Mouse (Mus musculus) MEL (cell line): ENCODE results near the gene Utrn. TPM values are rescaled to one million over a fixed set of nuclear protein-coding genes. Genes with fewer than 3 reads are reported as not detected.

Experiments used
- DNase-seq: peaks from one replicate; pipeline ENCODE4 v3.0.0; 2011; ENCODE audit warnings: low read depth, low spot score
- H3K27ac ChIP-seq: 2 replicates; pipeline ENCODE4 v1.5.1; 2012; ENCODE audit warnings: low read depth, mild to moderate bottlenecking, control low read depth, low read length, moderate library complexity; ENCODE audit not compliant: control insufficient read depth
- H3K27me3 ChIP-seq, 2 experiments: fragments of 150-350 bp in 1 of 2; sonication (generic) in 1 of 2; 2 replicates each; pipeline ENCODE4 v1.6.1; 2012; ENCODE audit warnings: low read length in 2 of 2, mild to moderate bottlenecking in 2 of 2, improper control_type of control experiment in 1 of 2, moderate library complexity in 1 of 2; ENCODE audit not compliant: insufficient read depth in 2 of 2, control insufficient read depth in 1 of 2
- H3K36me3 ChIP-seq, 2 experiments: 2 replicates each; pipeline ENCODE4 v1.6.1; 2012 to 2014; ENCODE audit warnings: low read length in 2 of 2, improper control_type of control experiment in 1 of 2, inconsistent platforms in 1 of 2, mild to moderate bottlenecking in 1 of 2; ENCODE audit not compliant: insufficient read depth in 2 of 2, control insufficient read depth in 1 of 2
- H3K4me1 ChIP-seq, 2 experiments: fragments of 150-350 bp in 1 of 2; sonication (generic) in 1 of 2; 2 replicates each; pipeline ENCODE4 v1.6.1; 2012; ENCODE audit warnings: low read length in 2 of 2, improper control_type of control experiment in 1 of 2, mild to moderate bottlenecking in 1 of 2; ENCODE audit not compliant: insufficient read depth in 2 of 2, control insufficient read depth in 1 of 2
- H3K4me3 ChIP-seq, 2 experiments: fragments of 150-350 bp in 1 of 2; sonication (generic) in 1 of 2; 2 replicates each; pipeline ENCODE4 v1.5.1; 2012; ENCODE audit warnings: low read depth in 2 of 2, low read length in 2 of 2, mild to moderate bottlenecking in 2 of 2, moderate library complexity in 2 of 2, control low read depth in 1 of 2, improper control_type of control experiment in 1 of 2; ENCODE audit not compliant: control insufficient read depth in 1 of 2, insufficient read depth in 1 of 2
- H3K79me2 ChIP-seq: 2 replicates; pipeline ENCODE4 v1.6.1; 2012; ENCODE audit warnings: mild to moderate bottlenecking, low read length, moderate library complexity; ENCODE audit not compliant: control insufficient read depth, poor library complexity, insufficient read depth
- H3K9ac ChIP-seq: 2 replicates; pipeline ENCODE4 v1.6.1; 2012; ENCODE audit warnings: low read depth, mild to moderate bottlenecking, control low read depth, low read length, moderate library complexity; ENCODE audit not compliant: control insufficient read depth, poor library complexity, severe bottlenecking
- H3K9me3 ChIP-seq: fragments of 150-350 bp; sonication (generic); replicated peaks from 2 replicates; pipeline ENCODE4 v1.6.1; 2012; ENCODE audit warnings: mild to moderate bottlenecking, low read length, improper control_type of control experiment, moderate library complexity; ENCODE audit not compliant: insufficient read depth
- BHLHE40 ChIP-seq: IDR thresholded peaks from 2 replicates; pipeline ENCODE4 v1.6.1; 2012; ENCODE audit warnings: low read depth, mild to moderate bottlenecking, inconsistent platforms, low read length, improper control_type of control experiment, borderline replicate concordance
- CTCF ChIP-seq, 3 experiments: IDR thresholded peaks in 2 of 3; conservative IDR thresholded peaks in 1 of 3; 2 replicates each; pipeline ENCODE4 v1.5.1; 2011 to 2012; ENCODE audit warnings: low read length in 3 of 3, low read depth in 2 of 3, mild to moderate bottlenecking in 2 of 3, improper control_type of control experiment in 1 of 3, inconsistent platforms in 1 of 3, mixed read lengths in 1 of 3, moderate library complexity in 1 of 3; ENCODE audit not compliant: control insufficient read depth in 1 of 3, insufficient read depth in 1 of 3, poor library complexity in 1 of 3, severe bottlenecking in 1 of 3
- E2F4 ChIP-seq: IDR thresholded peaks from 2 replicates; pipeline ENCODE4 v1.6.1; 2011; ENCODE audit warnings: low read depth, low read length, improper control_type of control experiment, borderline replicate concordance
- ELF1 ChIP-seq: IDR thresholded peaks from 2 replicates; pipeline ENCODE4 v1.6.1; 2014; ENCODE audit warnings: low read depth, mild to moderate bottlenecking, inconsistent platforms, low read length, improper control_type of control experiment, moderate library complexity
- EP300 ChIP-seq, 2 experiments: IDR thresholded peaks; 2 replicates each; pipeline ENCODE4 v1.6.1; 2011; ENCODE audit warnings: improper control_type of control experiment in 2 of 2, low read length in 2 of 2, low read depth in 1 of 2, mild to moderate bottlenecking in 1 of 2
- ETS1 ChIP-seq: IDR thresholded peaks from 2 replicates; pipeline ENCODE4 v1.6.1; 2012; ENCODE audit warnings: low read depth, mild to moderate bottlenecking, inconsistent platforms, low read length, improper control_type of control experiment, moderate library complexity
- GABPA ChIP-seq: IDR thresholded peaks from 2 replicates; pipeline ENCODE4 v1.6.1; 2012; ENCODE audit warnings: low read depth, mild to moderate bottlenecking, inconsistent platforms, low read length, improper control_type of control experiment, moderate library complexity
- GATA1 ChIP-seq: IDR thresholded peaks from 2 replicates; pipeline ENCODE4 v1.6.1; 2011; ENCODE audit warnings: low read depth, low read length, improper control_type of control experiment
- HCFC1 ChIP-seq: IDR thresholded peaks from 2 replicates; pipeline ENCODE4 v1.6.1; 2012; ENCODE audit warnings: low read depth, mild to moderate bottlenecking, inconsistent platforms, low read length, improper control_type of control experiment, moderate library complexity
- MAFK ChIP-seq: IDR thresholded peaks from 2 replicates; pipeline ENCODE4 v1.6.1; 2011; ENCODE audit warnings: low read depth, mild to moderate bottlenecking, low read length, improper control_type of control experiment, borderline replicate concordance
- MAX ChIP-seq: IDR thresholded peaks from 2 replicates; pipeline ENCODE4 v1.6.1; 2011; ENCODE audit warnings: low read length, improper control_type of control experiment
- MAZ ChIP-seq: IDR thresholded peaks from 2 replicates; pipeline ENCODE4 v1.6.1; 2012; ENCODE audit warnings: low read depth, mild to moderate bottlenecking, inconsistent platforms, low read length, improper control_type of control experiment
- MEF2A ChIP-seq: IDR thresholded peaks from 2 replicates; pipeline ENCODE4 v1.6.1; 2014; ENCODE audit warnings: low read depth, mild to moderate bottlenecking, inconsistent platforms, low read length, improper control_type of control experiment; ENCODE audit not compliant: poor library complexity, insufficient replicate concordance, severe bottlenecking; ENCODE audit errors: extremely low read depth
- MXI1 ChIP-seq: IDR thresholded peaks from 2 replicates; pipeline ENCODE4 v1.6.1; 2011; ENCODE audit warnings: mild to moderate bottlenecking, low read depth, low read length, improper control_type of control experiment
- MYC ChIP-seq: IDR thresholded peaks from 2 replicates; pipeline ENCODE4 v1.6.1; 2011; ENCODE audit warnings: low read depth, mild to moderate bottlenecking, low read length, improper control_type of control experiment, moderate library complexity
- NRF1 ChIP-seq: IDR thresholded peaks from 2 replicates; pipeline ENCODE4 v1.6.1; 2014; ENCODE audit warnings: low read depth, mild to moderate bottlenecking, inconsistent platforms, low read length, improper control_type of control experiment, moderate library complexity; ENCODE audit not compliant: poor library complexity, insufficient read depth, severe bottlenecking
- POLR2AphosphoS2 ChIP-seq: IDR thresholded peaks from 2 replicates; pipeline ENCODE4 v1.6.1; 2011; ENCODE audit warnings: low read length, improper control_type of control experiment
- POLR2AphosphoS5 ChIP-seq: IDR thresholded peaks from 2 replicates; pipeline ENCODE4 v1.6.1; 2012; ENCODE audit warnings: low read depth, borderline replicate concordance, mild to moderate bottlenecking, inconsistent platforms, low read length, moderate library complexity, mixed read lengths
- RAD21 ChIP-seq: IDR thresholded peaks from 2 replicates; pipeline ENCODE4 v1.6.1; 2011; ENCODE audit warnings: mild to moderate bottlenecking, low read depth, low read length, improper control_type of control experiment
- RCOR1 ChIP-seq: IDR thresholded peaks from 2 replicates; pipeline ENCODE4 v1.6.1; 2012; ENCODE audit warnings: low read depth, mild to moderate bottlenecking, inconsistent platforms, low read length, improper control_type of control experiment
- SIN3A ChIP-seq: IDR thresholded peaks from 2 replicates; pipeline ENCODE4 v1.6.1; 2012; ENCODE audit warnings: low read length, improper control_type of control experiment, inconsistent platforms
- SMC3 ChIP-seq: IDR thresholded peaks from 2 replicates; pipeline ENCODE4 v1.6.1; 2011; ENCODE audit warnings: low read depth, low read length, improper control_type of control experiment
- UBTF ChIP-seq: IDR thresholded peaks from 2 replicates; pipeline ENCODE4 v1.6.1; 2012; ENCODE audit warnings: low read depth, mild to moderate bottlenecking, inconsistent platforms, low read length, improper control_type of control experiment, moderate library complexity, borderline replicate concordance; ENCODE audit not compliant: insufficient read depth
- ZKSCAN1 ChIP-seq: IDR thresholded peaks from 2 replicates; pipeline ENCODE4 v1.6.1; 2012; ENCODE audit warnings: low read depth, mild to moderate bottlenecking, inconsistent platforms, low read length, improper control_type of control experiment, moderate library complexity
- ZMIZ1 ChIP-seq: IDR thresholded peaks from 2 replicates; pipeline ENCODE4 v1.6.1; 2012; ENCODE audit warnings: low read depth, mild to moderate bottlenecking, inconsistent platforms, low read length, improper control_type of control experiment, moderate library complexity
- polyA plus RNA-seq, 2 experiments: library from polyadenylated mRNA; stranded (reverse) in 1 of 2; unstranded in 1 of 2; fragments of >175 nt in 1 of 2; fragments of >200 nt in 1 of 2; gene quantifications; 2 replicates each; pipeline versions ENCODE4 v1.2.1 to v1.2.4; 2012; ENCODE audit warnings: low replicate concordance in 2 of 2, low read depth in 1 of 2; ENCODE audit not compliant: insufficient read length in 2 of 2, insufficient read depth in 1 of 2, missing spikeins in 1 of 2
- total RNA-seq: library from RNA; depleted of rRNA; stranded (reverse); fragments of 300-350 nt; gene quantifications from 2 replicates; pipeline ENCODE4 v1.2.3, GENCODE M21; 2012

Utrn gene
- total and polyA plus RNA-seq, 3 experiments = 2.3 to 4.3 TPM; not detected in 1

DNA sequence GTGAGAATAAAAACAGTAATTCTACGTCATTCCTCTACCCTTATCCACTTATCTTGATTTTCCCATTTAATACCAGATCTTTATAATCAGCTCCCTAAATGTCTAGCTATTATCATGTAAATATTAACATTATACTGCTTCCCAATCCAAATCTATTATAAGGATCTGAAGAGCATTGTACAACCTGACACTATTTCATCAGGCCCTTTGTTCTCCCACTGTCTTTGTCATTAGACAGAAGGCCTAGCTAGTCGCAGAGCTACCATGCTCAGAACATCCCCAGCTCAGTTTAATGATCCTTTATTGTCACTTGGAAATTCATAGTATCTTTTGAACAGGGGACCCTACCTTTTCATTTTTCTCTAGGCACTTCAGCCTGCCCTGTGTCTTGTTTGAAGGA lies 436.0 kb downstream of the Utrn start:
- H3K27me3 ChIP-seq = no peaks in the 10 kb centered on the region
- H3K36me3 ChIP-seq = no peaks in the 10 kb centered on the region
- no peak overlapping the region for H3K4me3 ChIP-seq

DNA sequence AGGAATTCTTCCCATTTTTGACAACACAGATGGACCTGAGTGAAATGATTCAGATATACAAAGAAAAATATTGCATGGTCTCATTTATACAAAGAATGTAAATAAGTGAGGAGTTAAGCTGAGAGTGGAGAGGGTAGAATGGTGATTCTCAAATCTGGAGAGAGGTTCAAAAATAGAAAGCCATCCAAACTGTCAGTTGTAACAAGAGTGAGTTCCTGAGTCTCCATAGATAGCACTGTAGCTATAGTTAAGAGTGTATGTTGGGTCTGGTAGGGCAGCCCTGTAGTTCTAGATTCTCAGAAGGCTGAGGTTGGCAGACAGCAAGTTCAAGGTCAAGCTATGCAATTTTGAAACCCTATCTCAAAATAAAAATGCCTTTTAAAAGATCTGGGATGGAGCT lies 438.8 kb downstream of the Utrn start:
- peaks cover 0 to 1% of the 10 kb centered on the region in 2 experiments; a peak in 2 of 4 replicates for H3K36me3 ChIP-seq
- no peak overlapping the region for H3K9ac ChIP-seq
- no peak for DNase-seq
- TF ChIP-seq UBTF = no peak
- no peak for TF ChIP-seq SIN3A
- TF ChIP-seq MYC = no peak
- no peak for TF ChIP-seq POLR2AphosphoS2
- no peak for TF ChIP-seq MAX
- TF ChIP-seq GABPA = no peak
- TF ChIP-seq E2F4 = no peak
- no peaks in the 10 kb centered on the region for H3K79me2 ChIP-seq
- peaks cover 0 to 3% of the 10 kb centered on the region in 2 experiments; a peak in 1 of 4 replicates for H3K4me1 ChIP-seq
- H3K27ac ChIP-seq = no peak overlapping the region
- no peaks in the 10 kb centered on the region for H3K9me3 ChIP-seq
- H3K4me3 ChIP-seq = no peak overlapping the region
- no peaks in the 10 kb centered on the region for H3K27me3 ChIP-seq

More for the DNA sequence above, 436.0 kb downstream of the Utrn start:
- TF ChIP-seq RCOR1 = no peak
- TF ChIP-seq SMC3 = no peak
- TF ChIP-seq E2F4 = no peak
- no peak for TF ChIP-seq MXI1
- no peak for TF ChIP-seq RAD21
- no peak for TF ChIP-seq BHLHE40
- no peak for TF ChIP-seq GATA1
- no peak for TF ChIP-seq POLR2AphosphoS5
- no peak for TF ChIP-seq POLR2AphosphoS2
- no peak for TF ChIP-seq ETS1
- TF ChIP-seq ELF1 = no peak
- TF ChIP-seq MEF2A = no peak
- TF ChIP-seq MAZ = no peak
- no peak for TF ChIP-seq NRF1
- TF ChIP-seq ZMIZ1 = no peak
- no peak for TF ChIP-seq HCFC1
- TF ChIP-seq CTCF (IDR thresholded peaks at IDR 0.05 in 2 of 3, conservative IDR thresholded peaks at IDR 0.05 in 1 of 3; ENCODE audit: control insufficient read depth in 1 of 3, insufficient read depth in 1 of 3, low read depth in 2 of 3, low read length in 3 of 3, poor library complexity in 1 of 3, severe bottlenecking in 1 of 3) = no peak
- no peak for TF ChIP-seq MAFK
- no peak for TF ChIP-seq EP300 (IDR thresholded peaks at IDR 0.05; ENCODE audit: low read depth in 1 of 2, low read length in 2 of 2)
- TF ChIP-seq ZKSCAN1 = no peak
- H3K9me3 ChIP-seq = no peaks in the 10 kb centered on the region
- H3K4me1 ChIP-seq = no peaks in the 10 kb centered on the region
- H3K27ac ChIP-seq = no peak overlapping the region
- DNase-seq = no peak
- no peaks in the 10 kb centered on the region for H3K79me2 ChIP-seq
- no peak overlapping the region for H3K9ac ChIP-seq
